Mouse (Mus musculus) urinary bladder, postnatal 10 days (tissue): ENCODE data around the gene Zp1.

ENCODE experiments used
- DNase-seq: peaks from one replicate; pipeline ENCODE4 v3.0.0; 2022; ENCODE audit warnings: low spot score

The Zp1 gene

DNA sequence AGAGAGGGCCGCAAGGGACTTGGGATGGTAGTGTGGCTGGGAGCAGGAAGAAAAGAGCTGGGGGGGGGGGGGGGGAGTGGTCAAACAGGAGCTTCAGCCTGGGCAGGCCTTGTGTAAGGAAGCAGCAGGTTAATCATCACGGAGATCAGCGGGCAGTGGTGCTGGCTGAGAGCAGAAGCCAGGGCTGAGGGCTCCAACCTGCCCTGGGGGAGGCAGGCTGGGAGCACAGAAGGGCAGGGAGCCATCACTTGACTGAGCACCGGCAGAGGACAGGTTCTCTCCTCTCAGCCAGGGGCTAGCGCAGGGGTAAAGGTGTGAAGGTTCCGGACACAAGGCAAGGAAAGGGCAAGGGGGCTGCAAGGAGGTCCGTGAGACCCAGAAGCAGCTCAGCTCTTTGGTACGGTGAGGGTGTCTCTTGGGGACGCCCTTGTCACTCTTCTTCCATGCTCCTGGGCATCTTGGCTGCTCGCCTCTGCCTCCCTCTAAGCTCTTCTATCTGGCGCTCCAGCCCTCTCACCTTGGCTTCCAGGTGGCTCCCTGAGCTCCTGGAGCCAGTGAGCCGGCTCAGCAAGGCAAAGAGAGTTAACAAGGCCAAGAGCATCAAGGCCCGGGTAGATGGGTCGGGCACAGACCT, 49.0 kb downstream of the Zp1 start:
- no peak for DNase-seq

DNA sequence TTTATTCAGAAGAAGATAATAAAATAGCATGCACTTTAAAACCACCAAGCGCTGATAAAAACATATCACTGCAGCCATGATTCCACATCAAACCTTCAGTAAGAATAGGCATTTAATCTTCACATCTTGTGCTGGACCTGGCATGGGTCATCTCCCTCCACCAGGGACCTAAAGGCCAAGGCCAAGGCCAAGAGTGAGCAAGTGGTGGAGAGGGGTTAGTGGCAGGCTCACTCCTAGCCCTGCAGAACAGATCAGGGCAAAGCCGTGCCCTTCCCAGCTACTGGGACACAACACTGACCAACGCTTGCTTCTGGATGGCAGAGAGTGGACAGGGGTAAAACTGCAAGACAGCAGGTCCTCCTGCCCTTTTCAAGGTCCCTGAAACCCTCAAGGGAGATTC, 49.8 kb downstream of the Zp1 start:
- no peak for DNase-seq

DNA sequence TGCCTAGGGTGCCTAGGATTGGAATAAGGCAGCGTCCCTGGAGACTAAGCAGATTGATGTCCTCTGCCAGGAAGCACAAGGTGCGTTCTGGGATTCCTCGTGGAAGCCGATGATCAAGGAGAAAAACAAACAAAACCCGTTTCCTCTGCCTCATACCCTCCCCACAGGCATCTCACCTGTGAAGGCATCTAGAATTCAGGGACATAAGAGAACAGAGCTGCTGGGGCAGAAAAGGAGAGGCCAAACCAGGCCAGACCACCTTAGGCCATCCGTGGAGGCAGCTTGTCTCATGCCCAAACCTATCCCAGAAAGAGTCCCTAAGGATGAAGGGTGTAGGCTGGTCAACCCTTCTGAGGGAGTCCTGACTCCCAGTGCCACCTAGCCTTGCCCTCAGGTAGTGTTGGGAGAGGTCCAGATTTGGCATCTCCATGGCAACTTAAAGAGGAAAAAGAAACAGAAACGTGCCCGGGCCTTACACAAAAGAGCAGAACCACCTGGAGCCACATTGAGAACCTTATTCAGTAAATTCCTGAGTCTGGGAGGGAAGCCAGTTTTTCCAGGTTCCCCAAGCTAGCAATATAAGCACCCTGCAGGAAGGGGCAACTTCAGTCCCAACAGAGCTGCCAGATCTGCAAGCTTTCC, 50.4 kb downstream of the Zp1 start, which contains the start of gene Tmem132a:
Gene Tmem132a, minus strand, starts transcription at position 55 of the 642 bp plus-strand sequence.
- DNase-seq, result no peak

DNA sequence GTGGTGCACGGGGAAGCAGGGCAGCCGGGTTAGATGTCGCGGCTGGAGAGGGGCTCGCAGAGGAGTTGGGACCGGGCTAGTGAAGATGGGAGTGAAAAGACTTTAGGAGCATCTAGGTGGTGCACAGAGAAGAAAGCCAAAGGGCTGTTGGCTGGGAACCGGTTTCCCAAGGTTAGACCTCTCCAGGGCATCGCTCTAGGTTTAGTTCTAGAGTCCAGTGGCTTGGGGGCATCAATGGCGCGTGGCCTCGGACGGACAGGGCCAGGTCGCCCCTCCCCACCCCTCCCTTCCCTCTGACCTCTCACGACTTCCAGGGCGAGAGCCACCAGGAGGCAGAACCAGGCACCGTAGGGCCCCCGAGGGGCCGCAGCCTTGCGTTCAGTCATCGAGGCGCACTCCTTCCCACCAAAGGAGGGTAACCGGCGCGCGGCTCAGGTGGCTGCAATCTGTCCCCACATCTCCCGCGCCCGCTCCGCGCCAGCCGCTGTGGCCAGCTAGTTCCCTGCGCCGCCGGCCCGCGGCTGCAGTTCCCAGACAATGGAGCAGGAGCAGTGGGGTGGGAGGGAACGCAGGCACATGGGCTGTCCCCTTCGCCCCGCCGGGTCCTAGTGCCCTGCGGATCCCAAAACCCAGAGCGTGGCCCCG, 51.1 kb downstream of the Zp1 start:
- DNase-seq, result no peak

DNA sequence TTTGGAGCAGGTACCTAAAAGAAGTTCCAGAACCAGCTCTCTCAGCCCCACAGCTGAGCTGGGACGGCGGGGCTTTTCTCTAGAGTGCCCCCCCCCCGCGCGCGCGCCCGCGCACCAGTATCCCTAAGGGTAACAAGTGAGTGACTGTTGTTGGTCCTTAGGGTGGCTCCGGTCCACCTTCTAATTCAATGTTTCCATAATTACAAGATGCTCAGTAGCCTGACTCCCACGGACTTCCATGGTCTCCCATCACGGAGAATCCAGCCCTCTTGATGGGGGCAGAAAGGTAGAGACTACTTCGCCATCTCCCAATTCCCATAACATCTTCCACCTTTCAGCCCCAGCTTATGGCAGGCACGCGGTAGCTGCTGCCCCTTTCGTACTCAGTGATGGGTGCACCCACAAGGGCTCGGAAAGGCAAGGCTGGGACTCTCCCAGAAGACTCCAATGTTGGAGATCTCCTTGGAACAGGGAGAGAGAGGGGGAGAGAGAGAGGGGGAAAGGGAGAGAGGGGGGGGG, 51.8 kb downstream of the Zp1 start:
- no peak for DNase-seq

DNA sequence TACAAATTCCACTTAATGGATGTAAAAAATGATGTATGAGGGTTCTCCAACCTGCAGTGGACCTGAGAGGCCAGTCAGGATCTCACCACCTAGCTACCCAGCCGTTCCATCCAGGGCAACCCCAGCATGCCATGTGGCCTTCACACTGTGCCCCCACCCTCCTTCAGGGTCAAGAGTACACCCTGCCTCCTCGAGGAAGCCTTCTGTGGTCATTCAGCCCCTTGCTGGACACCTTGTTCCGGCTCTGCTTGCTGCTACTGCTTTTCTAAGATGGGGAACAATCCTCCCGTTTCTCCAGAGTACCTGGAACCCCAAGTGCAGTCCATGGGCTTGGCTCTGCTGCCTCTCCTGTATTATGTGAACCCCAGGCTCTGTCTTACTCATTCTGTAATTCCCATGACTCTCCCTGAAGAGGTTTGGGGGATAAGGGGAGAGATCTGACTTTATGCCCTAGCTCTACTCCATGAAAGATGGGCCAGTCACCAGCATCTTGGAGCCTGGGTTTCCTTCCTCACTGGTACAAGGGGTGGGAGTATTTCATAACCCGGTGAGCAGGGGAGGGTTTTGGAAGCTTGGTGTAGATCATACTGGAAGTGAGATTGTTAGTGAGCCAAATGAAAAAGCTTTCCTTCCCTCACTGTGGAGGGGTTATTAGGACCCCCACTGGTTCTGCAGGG, 52.3 kb downstream of the Zp1 start:
- no peak for DNase-seq

DNA sequence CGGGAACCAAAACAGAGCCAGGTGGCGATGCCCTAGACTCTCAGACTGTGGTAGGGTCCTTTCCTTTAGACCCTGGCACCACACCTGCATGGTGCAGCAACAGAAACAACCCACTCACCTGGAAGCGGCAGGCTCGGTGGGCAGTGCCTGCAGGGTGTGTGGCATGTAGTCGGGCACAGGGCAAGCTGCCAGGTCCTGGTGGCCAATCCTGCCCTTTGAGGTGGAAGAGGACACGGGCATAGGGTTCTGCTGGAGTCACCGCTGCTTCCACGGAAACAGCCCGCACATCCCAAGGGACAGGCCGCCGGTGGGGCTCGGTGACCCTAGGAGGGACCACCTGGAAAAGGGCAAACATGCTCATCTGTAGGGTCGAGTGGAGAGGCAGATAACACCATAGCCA, 54.1 kb downstream of the Zp1 start:
- DNase-seq, result no peak
